Comparison of ENCODE assay signal across 8 mouse cellular contexts in genomic region chr1:178449172-178449571, GRCm38 (mm10). TPM values are rescaled to one million over a fixed set of nuclear protein-coding genes. Genes with fewer than 3 reads are reported as not detected.
DNase-seq lines count a peak whose midpoint lies in the region; ATAC-seq and TF ChIP-seq lines count a peak whose summit lies in the region.

No protein-coding gene starts in this region.

- no peaks in the 10 kb centered on the region for H3K27me3 ChIP-seq in embryonic facial prominence, embryonic 10.5 days (replicated peaks; ENCODE audit: low read depth, poor library complexity, severe bottlenecking)
- H3K27me3 ChIP-seq in midbrain, embryonic 14.5 days (ENCODE audit: control insufficient read depth, insufficient read depth, low read length), result no peaks in the 10 kb centered on the region
- no peaks in the 10 kb centered on the region for H3K27me3 ChIP-seq in spleen, adult 2 months (ENCODE audit: control insufficient read depth, insufficient read depth, low read length)

- TF ChIP-seq CTCF in spleen, adult 2 months (IDR thresholded peaks at IDR 0.05; ENCODE audit: extremely low read depth, insufficient read depth, insufficient read length, insufficient replicate concordance), result peak; percentile 92; the same call in 1 of the 2 replicates

- no peaks in the 10 kb centered on the region for H3K9me3 ChIP-seq in embryonic facial prominence, embryonic 10.5 days
- H3K9me3 ChIP-seq in midbrain, embryonic 14.5 days (ENCODE audit: control insufficient read depth, low read length), result no peaks in the 10 kb centered on the region

- DNase-seq in 3134 (ENCODE audit: extremely low read depth, insufficient read length, low spot score), result peak; percentile 27
- DNase-seq in adrenal gland, postnatal 10 days, result peak; percentile 87
- peak; percentile 80 for DNase-seq in embryonic facial prominence, embryonic 10.5 days (ENCODE audit: low spot score)
- peak; percentile 83 to 90 for DNase-seq in heart, adult 18-20 months
- DNase-seq in kidney, adult 11 months, result peak; percentile 71
- DNase-seq in left cerebral cortex, postnatal 4 days, result peak; percentile 80
- DNase-seq in midbrain, embryonic 14.5 days, result peak; percentile 88
- DNase-seq in spleen, adult 2 months (ENCODE audit: low read depth in 1 of 2, low spot score in 2 of 2), result peak; percentile 33 to 67

- no peaks in the 10 kb centered on the region; the same call in 1 of the 2 replicates for H3K4me1 ChIP-seq in embryonic facial prominence, embryonic 10.5 days
- no peaks in the 10 kb centered on the region for H3K4me1 ChIP-seq in midbrain, embryonic 14.5 days (ENCODE audit: control insufficient read depth, insufficient read depth, low read length)
- H3K4me1 ChIP-seq in spleen, adult 2 months (ENCODE audit: control insufficient read depth, insufficient read depth, insufficient read length), result no peaks in the 10 kb centered on the region

- no peak for TF ChIP-seq POLR2A in spleen, adult 2 months (IDR thresholded peaks at IDR 0.05; ENCODE audit: low read depth, low read length)

- peak; percentile 43; the same call in 1 of the 2 replicates for ATAC-seq in midbrain, embryonic 14.5 days (ENCODE audit: low FRiP score, low TSS enrichment)

- no peak overlapping the region for H3K4me2 ChIP-seq in midbrain, embryonic 14.5 days (ENCODE audit: low read length)

- no peak overlapping the region for H3K4me3 ChIP-seq in embryonic facial prominence, embryonic 10.5 days
- H3K4me3 ChIP-seq in midbrain, embryonic 14.5 days (replicated peaks; ENCODE audit: low read depth, low read length), result no peak overlapping the region
- no peak overlapping the region for H3K4me3 ChIP-seq in spleen, adult 2 months (ENCODE audit: extremely low read depth, insufficient read depth, insufficient read length)

- no peaks in the 10 kb centered on the region for H3K36me3 ChIP-seq in embryonic facial prominence, embryonic 10.5 days (replicated peaks)
- H3K36me3 ChIP-seq in midbrain, embryonic 14.5 days (ENCODE audit: control insufficient read depth, insufficient read depth, low read length), result no peaks in the 10 kb centered on the region
- no peaks in the 10 kb centered on the region for H3K36me3 ChIP-seq in spleen, adult 2 months (ENCODE audit: control insufficient read depth, insufficient read depth, low read length)

- intact Hi-C loops in left cerebral cortex, postnatal 4 days (cut with DNase I), result loop anchor here (2.0 to 5.0 kb wide), 3 partner anchors 112 to 302 kb away; partner anchors contain the start of genes Cox20 and Hnrnpu

- WGBS in embryonic facial prominence, embryonic 10.5 days, result 21% methylated on average over 3 of the region's 3 CpGs
- 25% methylated on average over 3 of the region's 3 CpGs for WGBS in midbrain, embryonic 14.5 days
- WGBS in spleen, adult 2 months, result 23% methylated on average over 3 of the region's 3 CpGs

- no peak overlapping the region for H3K9ac ChIP-seq in midbrain, embryonic 14.5 days (replicated peaks; ENCODE audit: low read length)

- no peak overlapping the region for H3K27ac ChIP-seq in embryonic facial prominence, embryonic 10.5 days (replicated peaks)
- H3K27ac ChIP-seq in midbrain, embryonic 14.5 days (replicated peaks; ENCODE audit: low read depth, low read length), result no peak overlapping the region
- H3K27ac ChIP-seq in spleen, adult 2 months (ENCODE audit: insufficient read depth, low read length), result no peak overlapping the region

RNA-seq across cellular contexts. Expression of gene Efcab2, which starts 43.3 kb away (rescaled TPM):
- total RNA-seq in adrenal gland, postnatal 10 days (2021), result 1 to 10 TPM; 2.8 to 4.6 TPM
- 4.6 and 5.5 TPM in 2 replicates for polyA plus RNA-seq in embryonic facial prominence, embryonic 10.5 days (2016; fragmentation: Nextera tagmentation; extraction: Ambion mirVana)
- 100 to 1,000 TPM; 107 to 111 TPM for total RNA-seq in heart, adult 18-20 months (2021)
- 1 to 10 TPM; 6.2 to 8.3 TPM for total RNA-seq in left cerebral cortex, postnatal 4 days (2021)
- polyA plus RNA-seq in midbrain, embryonic 14.5 days (2014; fragmentation: Nextera tagmentation; extraction: Ambion mirVana), result 4.9 and 7.7 TPM in 2 replicates
- polyA plus RNA-seq in spleen, adult 2 months (2012; rRNA removed), result 0.23 and 0.34 TPM in 2 replicates

Comparison
In these comparisons a context has a peak if more than half of its experiments do, and no peak if none do; other contexts are left out.
1. DNase-seq: peak in every context shown above with its lines; median percentile 88 in midbrain, embryonic 14.5 days; 87 in adrenal gland, postnatal 10 days; 86 in heart, adult 18-20 months; 80 in embryonic facial prominence, embryonic 10.5 days; 80 in left cerebral cortex, postnatal 4 days; 71 in kidney, adult 11 months; 50 in spleen, adult 2 months; 27 in 3134.
2. RNA of gene Efcab2, which starts 43.3 kb away (total RNA-seq): 107 to 111 TPM in heart, adult 18-20 months; 6.2 to 8.3 TPM in left cerebral cortex, postnatal 4 days and 2.8 to 4.6 TPM in adrenal gland, postnatal 10 days; every median in the first group is over 10 times any median in the second.